Mouse (Mus musculus) kidney, embryonic 14.5 days (tissue): ENCODE results near the gene Sap25. TPM values are rescaled to one million over a fixed set of nuclear protein-coding genes. Genes with fewer than 3 reads are reported as not detected.

ENCODE experiments used
- ATAC-seq: fragments of 200-750 bp; cut with Nextera tagmentation; 2 replicates; pipeline ENCODE4 v1.8.0; 2017; ENCODE audit warnings: moderate number of reproducible peaks, mild to moderate bottlenecking, moderate TSS enrichment, moderate library complexity; ENCODE audit not compliant: low FRiP score, low TSS enrichment
- H3K27ac ChIP-seq: fragments of 300-500 bp; sonication (generic); 2 replicates; pipeline ENCODE4 v1.5.1; 2014; ENCODE audit warnings: low read depth, mild to moderate bottlenecking, low read length, moderate library complexity, mixed read lengths
- H3K27me3 ChIP-seq: fragments of 300-500 bp; sonication (generic); 2 replicates; pipeline ENCODE4 v1.6.1; 2014; ENCODE audit warnings: mild to moderate bottlenecking, low read length; ENCODE audit not compliant: control insufficient read depth, insufficient read depth
- H3K36me3 ChIP-seq: fragments of 300-500 bp; sonication (generic); 2 replicates; pipeline ENCODE4 v1.6.1; 2014; ENCODE audit warnings: low read length, mixed read lengths; ENCODE audit not compliant: control insufficient read depth, insufficient read depth
- H3K4me1 ChIP-seq: fragments of 300-500 bp; sonication (generic); 2 replicates; pipeline ENCODE4 v1.6.1; 2014; ENCODE audit warnings: low read length, mixed read lengths; ENCODE audit not compliant: control insufficient read depth, insufficient read depth
- H3K4me2 ChIP-seq: fragments of 300-500 bp; sonication (generic); replicated peaks from 2 replicates; pipeline ENCODE4 v1.6.1; 2014; ENCODE audit warnings: low read depth, mild to moderate bottlenecking, low read length
- H3K4me3 ChIP-seq: fragments of 300-500 bp; sonication (generic); 2 replicates; pipeline ENCODE4 v1.5.1; 2014; ENCODE audit warnings: mild to moderate bottlenecking, low read length
- H3K9ac ChIP-seq: fragments of 300-500 bp; sonication (generic); 2 replicates; pipeline ENCODE4 v1.6.1; 2014; ENCODE audit warnings: low read depth, mild to moderate bottlenecking, low read length, moderate library complexity
- H3K9me3 ChIP-seq: fragments of 300-500 bp; sonication (generic); 2 replicates; pipeline ENCODE4 v1.6.1; 2016; ENCODE audit warnings: low read length; ENCODE audit not compliant: control insufficient read depth
- WGBS: fragments of 180-500 bp; shearing (Covaris S2); extraction: QIAGEN DNeasy Blood & Tissue Kit; methylation state at CpG from one replicate; pipeline ENCODE4 v1.1.7; 2014; 5-methylcytosine and 5-hydroxymethylcytosine counted together
- polyA plus RNA-seq: library from polyadenylated mRNA; unstranded; fragments of >200 nt; fragmentation: Nextera tagmentation; extraction: Ambion mirVana; gene quantifications from 2 replicates; pipeline ENCODE4 v1.2.1, GENCODE M21; 2014

Gene Sap25
- polyA plus RNA-seq, 1 experiment from 2014 or later, result 10.1 TPM

DNA sequence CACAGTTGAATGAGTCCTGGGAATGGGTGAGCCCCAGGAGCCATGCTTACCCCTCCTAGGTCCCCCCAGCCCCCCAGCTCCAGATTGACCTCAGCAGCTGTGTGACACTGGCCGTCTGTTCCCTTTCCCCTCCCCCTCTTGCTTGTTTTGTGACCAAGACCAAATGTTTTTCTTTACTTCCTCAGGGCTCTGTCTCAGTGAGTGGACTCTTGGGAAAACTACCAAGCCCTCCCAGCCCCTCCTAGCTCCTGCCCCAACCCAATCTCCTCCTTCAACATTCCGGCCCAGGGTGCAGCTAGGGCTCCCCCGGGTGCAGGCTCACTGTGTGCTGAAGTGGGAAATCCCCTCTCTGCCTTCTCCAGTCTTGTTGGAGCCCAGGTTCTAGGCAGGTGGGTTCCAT is 10.5 kb upstream of the Sap25 start:
- H3K4me3 ChIP-seq, result peak overlapping the region; percentile 69; the same call in 1 of the 2 replicates
- peak overlapping the region; percentile 68 for H3K4me2 ChIP-seq
- H3K27me3 ChIP-seq, result no peaks in the 10 kb centered on the region
- H3K9me3 ChIP-seq, result no peaks in the 10 kb centered on the region
- H3K27ac ChIP-seq, result peak overlapping the region; percentile 93
- WGBS, result 5% methylated on average over 3 of the region's 3 CpGs
- peak overlapping the region; percentile 75; the same call in 1 of the 2 replicates for H3K9ac ChIP-seq
- H3K36me3 ChIP-seq, result peaks cover 21% of the 10 kb centered on the region
- H3K4me1 ChIP-seq, result peaks cover 38% of the 10 kb centered on the region
- ATAC-seq, result no peak

DNA sequence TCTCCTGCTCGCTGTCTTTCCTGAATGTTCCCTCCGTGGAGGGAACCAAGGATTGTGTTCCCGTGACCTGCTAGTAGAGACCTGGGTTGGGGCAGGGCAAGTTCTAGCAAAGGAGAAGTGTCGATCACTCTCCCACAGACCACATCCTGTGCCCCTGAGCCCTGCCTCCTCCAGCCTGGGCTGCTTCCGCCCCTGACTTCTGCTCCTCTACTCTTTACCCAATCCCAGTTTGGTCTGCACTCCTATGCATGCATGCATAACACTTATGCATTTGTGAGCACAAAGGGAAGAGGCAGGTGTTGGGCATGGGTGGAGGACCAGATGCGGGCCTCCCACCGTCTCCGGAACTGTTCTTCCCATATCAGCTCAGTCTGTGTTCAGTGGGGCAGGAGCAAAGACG is 10.0 kb upstream of the Sap25 start:
- no peak for ATAC-seq
- Histone ChIP-seq H3K4me3 (peak overlapping the region; percentile 69; the same call in 1 of the 2 replicates), H3K27ac (peak overlapping the region; percentile 93), H3K36me3 (peaks cover 27% of the 10 kb centered on the region), H3K9me3 (no peaks in the 10 kb centered on the region), H3K4me2 (peak overlapping the region; percentile 68), H3K27me3 (no peaks in the 10 kb centered on the region), H3K4me1 (peaks cover 38% of the 10 kb centered on the region), H3K9ac (peak overlapping the region; percentile 75; the same call in 1 of the 2 replicates)
- WGBS, result 36% methylated on average over 9 of the region's 9 CpGs

DNA sequence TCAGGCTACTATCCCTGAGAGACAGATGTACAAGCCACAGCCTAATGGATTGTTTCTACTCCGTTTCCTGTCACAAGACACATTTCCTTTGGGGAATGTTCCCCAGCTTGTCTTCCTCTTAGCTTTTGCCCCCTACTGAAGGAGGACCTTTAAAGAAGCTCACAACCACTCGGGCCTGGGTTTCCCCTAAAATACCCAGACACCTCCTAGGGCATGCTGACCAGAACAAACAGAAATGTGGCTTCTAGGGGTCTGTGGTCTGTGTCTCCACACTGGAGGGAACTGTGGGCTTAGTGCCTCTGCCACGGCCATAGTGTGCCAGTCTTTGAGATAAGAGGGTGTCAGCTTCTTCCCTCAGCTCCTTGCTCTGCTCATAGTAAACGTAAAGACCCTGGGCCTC is 9.5 kb upstream of the Sap25 start:
- 51% methylated on average over 4 of the region's 4 CpGs for WGBS
- H3K27ac ChIP-seq, result peak overlapping the region; percentile 93
- no peak for ATAC-seq
- H3K9ac ChIP-seq, result peak overlapping the region; percentile 75; the same call in 1 of the 2 replicates
- peaks cover 38% of the 10 kb centered on the region for H3K4me1 ChIP-seq
- no peaks in the 10 kb centered on the region for H3K9me3 ChIP-seq
- no peaks in the 10 kb centered on the region for H3K27me3 ChIP-seq
- peak overlapping the region; percentile 69; the same call in 1 of the 2 replicates for H3K4me3 ChIP-seq
- H3K4me2 ChIP-seq, result peak overlapping the region; percentile 68
- peaks cover 31% of the 10 kb centered on the region for H3K36me3 ChIP-seq

DNA sequence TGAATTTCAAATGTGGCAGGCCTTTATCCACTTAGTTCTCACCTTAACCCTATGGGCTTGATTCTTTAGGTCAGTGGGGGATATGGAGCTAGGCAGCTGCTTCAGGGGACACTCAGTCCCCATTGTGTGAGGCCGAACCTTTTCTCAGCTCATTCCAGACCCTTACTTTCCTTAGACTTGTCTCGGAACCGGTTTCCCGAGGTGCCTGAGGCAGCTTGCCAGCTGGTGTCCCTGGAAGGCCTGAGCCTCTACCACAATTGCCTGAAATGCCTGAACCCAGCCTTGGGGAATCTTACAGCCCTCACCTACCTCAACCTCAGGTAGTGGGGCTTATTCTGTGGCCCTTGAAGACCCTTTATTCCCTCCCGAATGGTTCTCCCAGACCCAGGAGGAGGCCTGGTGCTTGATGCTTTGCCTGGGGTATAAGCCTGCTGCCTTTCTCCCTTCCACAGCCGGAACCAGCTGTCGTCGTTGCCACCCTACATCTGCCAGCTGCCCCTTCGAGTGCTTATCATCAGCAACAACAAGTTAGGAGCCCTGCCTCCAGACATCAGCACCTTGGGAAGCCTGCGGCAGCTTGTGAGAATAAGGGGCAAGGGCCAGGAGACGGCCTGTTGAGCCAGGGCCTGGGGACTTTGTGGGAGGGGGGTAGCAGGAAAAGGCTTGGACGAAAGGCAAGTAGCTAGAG is 7.6 kb upstream of the Sap25 start:
- peaks cover 50% of the 10 kb centered on the region for H3K36me3 ChIP-seq
- no peak overlapping the region for H3K4me2 ChIP-seq

DNA sequence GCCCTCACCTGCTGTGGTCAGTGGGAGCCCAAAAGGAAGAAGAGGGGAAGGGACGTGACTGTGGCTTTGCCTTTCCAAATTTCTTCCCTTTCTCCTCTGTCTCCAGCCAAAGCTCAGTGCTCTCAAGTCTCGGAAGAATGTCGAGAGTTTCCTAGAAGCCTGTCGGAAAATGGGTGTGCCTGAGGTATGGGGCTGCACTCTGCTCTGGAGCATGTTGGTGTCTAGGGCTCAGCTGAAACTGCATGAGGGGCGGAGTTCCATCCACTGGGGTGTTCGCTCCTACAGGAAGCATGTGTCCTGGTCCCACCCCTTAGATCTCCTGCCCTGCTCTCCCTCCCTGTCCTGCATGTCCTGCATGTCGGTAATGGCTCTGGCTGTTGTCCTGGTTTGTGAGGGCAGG is 1.7 kb upstream of the Sap25 start:
- Histone ChIP-seq H3K27me3 (no peaks in the 10 kb centered on the region), H3K27ac (no peak overlapping the region), H3K4me3 (no peak overlapping the region), H3K4me2 (no peak overlapping the region), H3K9me3 (no peaks in the 10 kb centered on the region), H3K9ac (no peak overlapping the region), H3K36me3 (peaks cover 70% of the 10 kb centered on the region), H3K4me1 (no peaks in the 10 kb centered on the region)
- WGBS, result 83% methylated on average over 7 of the region's 7 CpGs
- no peak for ATAC-seq

More for the DNA sequence above, 7.6 kb upstream of the Sap25 start:
- ATAC-seq, result no peak
- Histone ChIP-seq H3K4me1 (peaks cover 31% of the 10 kb centered on the region), H3K4me3 (no peak overlapping the region), H3K27me3 (no peaks in the 10 kb centered on the region), H3K9ac (peak overlapping the region; percentile 8; the same call in 1 of the 2 replicates), H3K27ac (no peak overlapping the region), H3K9me3 (no peaks in the 10 kb centered on the region)
- WGBS, result 83% methylated on average over 12 of the region's 12 CpGs

DNA sequence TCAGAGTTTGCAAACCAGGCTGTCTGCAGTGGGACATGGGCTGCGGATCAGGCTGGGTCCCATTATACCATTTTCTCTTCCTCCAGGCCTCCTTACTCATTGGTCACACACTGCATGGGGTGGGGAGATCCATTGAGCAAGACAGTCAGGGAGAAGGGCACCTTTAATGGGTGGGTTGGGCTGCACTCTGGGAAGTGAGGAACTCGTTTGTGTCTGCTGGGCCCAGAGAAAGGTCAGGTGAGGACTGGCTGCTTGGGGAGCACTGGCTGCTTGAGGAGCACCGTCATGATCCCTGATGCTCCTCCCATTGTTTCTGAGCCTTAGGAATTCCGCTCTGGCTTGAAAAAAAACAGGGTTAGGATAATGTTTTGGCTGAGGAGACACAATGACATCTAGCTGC is 1.8 kb downstream of the Sap25 start:
- H3K27me3 ChIP-seq, result peaks cover 7% of the 10 kb centered on the region; the same call in 1 of the 2 replicates
- peaks cover 40% of the 10 kb centered on the region for H3K36me3 ChIP-seq
- no peak overlapping the region for H3K9ac ChIP-seq
- no peak for ATAC-seq
- H3K4me3 ChIP-seq, result no peak overlapping the region
- 56% methylated on average over 4 of the region's 4 CpGs for WGBS
- H3K4me1 ChIP-seq, result peaks cover 16% of the 10 kb centered on the region
- H3K4me2 ChIP-seq, result no peak overlapping the region
- H3K27ac ChIP-seq, result no peak overlapping the region
- no peaks in the 10 kb centered on the region for H3K9me3 ChIP-seq

DNA sequence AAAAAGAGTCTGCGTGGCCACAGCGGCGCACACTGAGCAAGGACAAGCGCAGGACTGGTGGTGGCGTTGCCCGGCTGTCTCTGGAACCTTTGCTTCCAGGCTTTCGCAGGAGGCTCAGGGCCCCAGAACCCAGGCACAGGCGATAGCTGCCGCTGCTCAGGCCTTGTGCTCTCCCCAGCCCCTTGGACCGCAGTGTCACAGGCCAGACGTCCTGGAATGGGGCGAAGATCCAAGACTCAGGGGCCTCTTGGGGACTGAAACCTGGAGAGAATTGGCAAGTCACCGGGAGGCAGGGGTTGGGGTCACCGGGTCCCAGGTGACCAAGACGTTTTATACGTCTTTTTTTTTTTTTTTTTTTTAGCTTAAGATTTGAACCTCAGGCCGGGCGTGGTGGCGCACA is 3.4 kb downstream of the Sap25 start:
- no peak for ATAC-seq
- WGBS, result 46% methylated on average over 19 of the region's 19 CpGs
- H3K27me3 ChIP-seq, result peaks cover 7% of the 10 kb centered on the region; the same call in 1 of the 2 replicates
- H3K27ac ChIP-seq, result no peak overlapping the region
- no peak overlapping the region for H3K4me3 ChIP-seq
- peaks cover 26% of the 10 kb centered on the region for H3K36me3 ChIP-seq
- H3K9me3 ChIP-seq, result no peaks in the 10 kb centered on the region
- no peak overlapping the region for H3K4me2 ChIP-seq
- H3K4me1 ChIP-seq, result peaks cover 31% of the 10 kb centered on the region
- no peak overlapping the region for H3K9ac ChIP-seq

DNA sequence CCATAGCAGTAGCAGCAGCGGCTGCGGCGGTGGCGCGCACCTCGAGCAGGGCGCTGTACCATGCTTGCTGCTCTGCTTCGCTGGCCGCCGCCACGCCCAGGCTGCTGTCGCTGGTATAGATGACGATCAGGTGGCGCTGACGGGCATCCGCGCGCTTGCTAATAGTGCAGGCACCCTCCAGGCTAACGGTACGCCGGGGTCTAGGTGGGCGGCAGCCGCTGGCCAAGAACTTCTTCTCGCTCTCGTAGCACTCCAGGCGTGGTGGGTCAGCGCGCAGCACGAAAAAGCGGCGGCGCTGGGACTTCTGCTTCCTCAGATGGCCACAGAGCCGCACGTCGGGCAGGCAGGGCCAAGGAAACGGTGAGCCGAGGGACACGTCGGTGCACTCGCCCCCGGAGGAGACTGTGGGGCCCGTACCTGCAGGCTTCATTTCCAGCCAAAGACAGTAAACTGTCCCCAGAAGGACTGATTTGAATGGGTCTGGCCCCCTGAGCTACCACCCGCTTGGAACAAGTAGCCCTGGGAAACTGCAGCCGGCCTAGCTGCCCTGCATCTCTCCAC is 4.0 kb downstream of the Sap25 start:
- Histone ChIP-seq H3K9ac (peak overlapping the region; percentile 34; the same call in 1 of the 2 replicates), H3K27me3 (peaks cover 7% of the 10 kb centered on the region; the same call in 1 of the 2 replicates)

DNA sequence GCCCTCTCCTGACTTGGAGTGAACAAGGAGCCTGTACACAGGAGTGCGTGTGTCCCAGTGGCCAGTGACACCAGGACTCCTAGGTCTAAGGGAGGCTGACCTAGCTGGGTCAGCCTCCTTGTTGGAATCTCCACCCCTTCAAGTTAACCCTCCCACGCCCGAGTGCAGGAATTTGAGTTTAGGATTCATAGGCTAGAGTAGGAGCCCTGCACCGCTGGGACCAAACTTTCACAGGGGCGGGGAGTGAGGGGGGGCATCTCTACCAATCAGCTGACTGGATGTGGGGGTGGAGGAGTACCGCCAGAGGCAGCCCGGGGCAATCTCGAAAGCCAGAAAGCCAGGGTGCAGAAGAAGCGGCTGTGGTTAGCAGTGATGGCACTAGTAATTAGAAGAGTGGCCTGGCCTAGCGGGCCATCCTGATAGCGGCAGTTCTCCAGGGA is 4.5 kb downstream of the Sap25 start, which contains the start of gene Irs3:
Gene Irs3 (minus strand): TSS at position 63 of the 440 bp plus-strand sequence.
- peak within 1 kb of the TSS; percentile 34; the same call in 1 of the 2 replicates for H3K9ac ChIP-seq
- H3K4me3 ChIP-seq, result peak within 1 kb of the TSS; percentile 34
- H3K4me1 ChIP-seq, result peaks cover 43% of the 10 kb centered on the region
- WGBS, result 13% methylated on average over 11 of the region's 11 CpGs
- H3K27ac ChIP-seq, result no peak within 1 kb of the TSS
- H3K4me2 ChIP-seq, result peak within 1 kb of the TSS; percentile 50
- peaks cover 7% of the 10 kb centered on the region; the same call in 1 of the 2 replicates for H3K27me3 ChIP-seq
- H3K36me3 ChIP-seq, result peaks cover 14% of the 10 kb centered on the region; the same call in 1 of the 2 replicates
- no peak for ATAC-seq
- no peaks in the 10 kb centered on the region for H3K9me3 ChIP-seq

More for the DNA sequence above, 4.0 kb downstream of the Sap25 start:
- 1% methylated on average over 44 of the region's 44 CpGs for WGBS
- H3K4me1 ChIP-seq, result peaks cover 38% of the 10 kb centered on the region
- peaks cover 19% of the 10 kb centered on the region for H3K36me3 ChIP-seq
- H3K27ac ChIP-seq, result no peak overlapping the region
- ATAC-seq, result no peak
- H3K4me3 ChIP-seq, result peak overlapping the region; percentile 34
- peak overlapping the region; percentile 50 for H3K4me2 ChIP-seq
- no peaks in the 10 kb centered on the region for H3K9me3 ChIP-seq
